Mouse (Mus musculus) limb, embryonic 10.5 days (tissue): ENCODE measurements around the gene Mturn. TPM values are rescaled to one million over a fixed set of nuclear protein-coding genes. Genes with fewer than 3 reads are reported as not detected.

ENCODE experiments used
- polyA plus RNA-seq: library from polyadenylated mRNA; unstranded; fragments of >200 nt; fragmentation: Nextera tagmentation; extraction: Ambion mirVana; gene quantifications from 2 replicates; pipeline ENCODE4 v1.2.1, GENCODE M21; 2016

The Mturn gene
- polyA plus RNA-seq, 1 experiment from 2014 or later = 5.2 TPM

Other genes starting within 250 kb of the Mturn start
- 2.6 and 7.8 TPM in 2 replicates for gene Scrn1, start 115.1 kb upstream of the Mturn start, polyA plus RNA-seq
- gene Plekha8, start 86.5 kb upstream of the Mturn start, polyA plus RNA-seq = 17.1 and 21.8 TPM in 2 replicates
- gene Fkbp14, start 84.3 kb upstream of the Mturn start, polyA plus RNA-seq = 8.7 and 14.2 TPM in 2 replicates
- gene Znrf2, start 135.3 kb downstream of the Mturn start, polyA plus RNA-seq = 2.0 and 2.3 TPM in 2 replicates